Mouse (Mus musculus): ENCODE data around the gene Gm20708.

DNA sequence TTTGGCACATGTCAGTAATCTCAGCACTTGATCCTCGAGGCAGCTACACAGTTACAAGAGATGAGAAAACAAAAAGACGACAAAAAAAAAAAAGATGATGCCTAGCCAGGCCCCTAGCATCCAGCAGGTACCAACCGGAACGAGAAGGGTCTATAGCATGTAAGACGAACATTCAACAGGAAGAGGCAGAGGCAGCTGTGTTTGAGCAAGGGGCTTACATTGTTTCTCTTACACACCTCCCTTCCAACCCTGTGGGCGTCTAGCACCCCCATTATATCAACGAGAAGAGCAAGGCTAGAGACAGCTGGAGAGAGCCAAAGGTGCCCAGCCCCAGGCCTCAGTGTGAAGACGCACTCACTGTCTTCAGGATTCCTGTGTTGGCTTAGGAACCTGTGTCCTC is 17.4 kb downstream of the Gm20708 start:
- TF ChIP-seq CTCF (IDR thresholded peaks at IDR 0.05; ENCODE audit: low read depth) (no peak), EP300 (optimal IDR thresholded peaks at IDR 0.05) (no peak)

Data from stomach, postnatal 0 days (tissue).